Mouse (Mus musculus) frontal cortex, adult 2 months (tissue): ENCODE results near the gene Mgat5. TPM values are rescaled to one million over a fixed set of nuclear protein-coding genes. Genes with fewer than 3 reads are reported as not detected.

Source experiments
- DNase-seq, 2 experiments: peaks; one replicate each; pipeline ENCODE4 v3.0.0; 2022; ENCODE audit warnings: low spot score in 1 of 2; ENCODE audit errors: extremely low spot score in 1 of 2
- polyA plus RNA-seq: library from polyadenylated mRNA; depleted of rRNA; stranded (reverse); fragments of >200 nt; gene quantifications from 2 replicates; pipeline ENCODE4 v1.2.3, GENCODE M21; 2012

Gene Mgat5
- polyA plus RNA-seq, 1 experiment = 36.0 TPM

DNA sequence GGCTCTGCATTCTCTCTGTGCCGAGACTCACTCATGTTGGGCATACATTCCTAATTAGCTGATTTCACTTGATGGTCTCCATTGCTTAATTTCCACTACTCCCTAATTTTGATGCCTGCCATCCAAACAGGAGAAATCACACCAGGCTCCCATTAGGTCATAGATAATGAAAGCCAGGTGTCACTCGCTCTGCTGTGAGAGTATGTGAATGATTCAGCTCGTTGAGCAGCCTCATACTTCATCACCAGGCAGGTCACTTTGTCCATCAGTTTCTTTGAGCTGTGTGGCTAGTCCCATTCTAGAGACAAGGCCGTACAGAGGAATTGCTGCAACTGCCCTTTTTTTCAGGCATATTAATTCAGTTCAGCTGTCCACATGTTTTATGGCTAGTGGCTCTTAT, 167.3 kb downstream of the Mgat5 start:
- DNase-seq = no peak

DNA sequence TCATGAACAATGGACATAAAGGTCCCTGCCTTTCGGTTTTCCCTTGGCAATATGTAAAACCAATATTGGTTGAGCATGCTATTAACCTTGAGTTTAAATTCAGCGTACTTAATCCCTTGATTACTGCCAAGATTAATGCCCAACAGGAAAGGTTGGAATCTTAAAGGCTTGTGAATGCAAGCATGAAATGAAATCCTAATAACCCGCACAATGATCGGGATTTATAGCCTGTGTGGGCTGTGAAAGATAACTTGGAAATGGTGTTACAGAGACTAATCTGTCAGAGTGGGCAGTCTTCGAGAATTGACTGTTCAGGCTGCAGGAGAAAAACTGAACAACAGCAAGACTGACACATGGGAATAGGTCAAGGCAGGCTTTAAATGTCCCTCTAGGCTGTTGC, 168.7 kb downstream of the Mgat5 start:
- no peak for DNase-seq

DNA sequence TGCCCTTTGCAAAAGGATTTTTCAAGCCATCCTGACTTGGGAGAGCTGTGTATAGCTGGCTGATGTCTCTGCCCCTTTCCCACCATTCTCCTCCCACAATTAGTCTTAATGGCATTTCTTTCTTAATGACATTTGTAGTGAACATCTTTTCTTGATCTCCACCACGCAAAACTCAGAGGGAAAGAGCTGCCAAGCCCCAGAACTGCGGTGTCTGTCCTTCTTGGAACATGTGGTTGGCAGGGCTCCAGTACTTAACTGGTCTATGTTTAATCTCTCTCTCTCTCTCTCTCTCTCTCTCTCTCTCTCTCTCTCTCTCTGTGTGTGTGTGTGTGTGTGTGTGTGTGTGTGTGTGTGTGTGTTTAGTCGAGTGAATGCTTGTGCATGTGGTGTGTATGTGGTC, 169.3 kb downstream of the Mgat5 start:
- DNase-seq = no peak

DNA sequence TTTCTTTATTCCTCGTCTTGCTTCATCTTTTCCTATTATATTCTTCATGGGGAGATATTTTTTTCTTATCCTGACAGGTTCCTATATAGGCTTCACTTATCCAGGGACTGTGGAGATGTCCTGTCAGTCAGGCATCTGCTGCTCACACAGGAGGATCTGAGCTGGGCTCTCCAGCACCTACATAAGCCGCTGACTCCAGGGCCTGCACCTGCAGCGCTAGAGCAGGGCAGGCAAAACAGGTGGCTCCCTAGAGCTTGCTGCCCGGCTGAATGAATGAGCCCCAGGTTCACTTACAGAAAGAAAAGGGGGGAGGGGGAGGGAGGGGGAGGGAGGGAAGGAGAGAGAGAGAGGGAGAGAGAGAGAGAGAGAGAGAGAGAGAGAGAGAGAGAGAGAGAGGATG, 175.3 kb downstream of the Mgat5 start:
- no peak for DNase-seq

DNA sequence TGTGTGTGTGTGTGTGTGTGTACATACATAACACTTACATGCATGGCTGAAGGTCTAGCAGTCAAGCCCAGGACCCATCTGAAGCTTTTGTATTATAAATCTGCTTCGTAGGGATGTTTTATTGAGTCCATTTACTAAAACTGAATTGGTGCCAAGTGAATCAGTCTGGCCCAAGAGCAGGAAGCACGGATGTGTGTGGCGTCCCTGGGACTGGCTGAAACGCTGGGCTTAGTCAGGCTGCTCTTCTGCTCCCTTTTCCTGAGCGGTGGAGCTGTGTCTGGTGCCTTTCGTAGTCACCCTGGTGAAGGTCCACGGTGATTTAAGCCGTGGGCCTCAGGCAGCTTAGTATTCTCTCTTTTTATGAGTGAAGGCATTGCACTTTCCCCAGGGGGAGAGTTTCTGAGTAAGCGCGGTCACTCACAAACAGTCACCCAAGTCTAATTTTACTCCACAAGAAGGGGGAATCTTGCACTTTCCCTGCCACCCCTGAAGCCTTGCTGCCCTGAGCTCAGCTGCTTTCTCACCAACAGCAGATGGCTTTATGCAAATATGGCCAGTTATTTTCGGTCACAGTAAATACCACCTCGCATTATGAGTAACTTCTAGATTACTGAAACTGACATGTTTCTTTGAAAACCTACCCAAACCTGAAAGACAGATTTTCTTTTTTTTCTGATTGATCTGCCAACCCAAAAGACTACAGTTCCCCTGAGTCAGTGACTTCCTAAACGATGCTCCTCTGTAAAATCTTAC, 176.1 kb downstream of the Mgat5 start:
- DNase-seq = peak in 1 of 2 experiments; percentile 51

DNA sequence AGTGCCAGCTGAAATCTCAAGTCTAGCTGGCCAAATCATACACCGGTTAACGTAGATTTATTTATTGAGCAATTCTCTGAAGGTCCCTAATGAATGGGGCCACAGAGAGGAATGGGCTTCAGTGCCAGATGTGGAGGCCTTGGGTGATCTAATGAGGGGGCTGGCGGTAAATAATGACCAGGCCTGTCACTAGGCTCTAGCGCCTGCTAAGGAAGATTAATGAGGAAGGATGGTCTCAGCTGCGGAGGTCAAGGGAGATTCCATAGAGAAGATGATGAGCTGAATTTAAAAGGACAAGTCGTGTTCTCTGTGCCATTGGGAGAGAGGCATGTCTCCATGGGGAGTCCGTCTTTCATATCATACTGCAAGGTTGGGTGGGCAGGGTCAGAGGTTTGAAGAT, 178.3 kb downstream of the Mgat5 start:
- no peak for DNase-seq

DNA sequence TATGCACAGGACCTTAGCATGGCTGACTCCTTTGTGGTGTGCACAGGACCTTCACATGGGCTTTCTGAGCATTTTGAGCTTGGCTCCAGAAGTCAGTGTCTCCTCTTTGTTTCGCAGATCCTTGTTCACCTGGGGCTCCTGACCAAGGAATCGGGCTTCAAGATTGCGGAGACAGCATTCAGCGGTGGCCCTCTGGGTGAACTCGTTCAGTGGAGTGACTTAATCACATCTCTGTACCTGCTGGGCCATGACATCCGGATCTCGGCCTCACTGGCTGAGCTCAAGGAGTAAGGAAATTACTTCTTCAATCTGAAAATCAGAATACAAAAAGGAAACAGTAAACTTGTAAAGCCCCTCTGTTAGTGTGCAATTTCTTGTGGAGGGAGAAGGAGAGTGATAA, 182.4 kb downstream of the Mgat5 start:
- DNase-seq = no peak

DNA sequence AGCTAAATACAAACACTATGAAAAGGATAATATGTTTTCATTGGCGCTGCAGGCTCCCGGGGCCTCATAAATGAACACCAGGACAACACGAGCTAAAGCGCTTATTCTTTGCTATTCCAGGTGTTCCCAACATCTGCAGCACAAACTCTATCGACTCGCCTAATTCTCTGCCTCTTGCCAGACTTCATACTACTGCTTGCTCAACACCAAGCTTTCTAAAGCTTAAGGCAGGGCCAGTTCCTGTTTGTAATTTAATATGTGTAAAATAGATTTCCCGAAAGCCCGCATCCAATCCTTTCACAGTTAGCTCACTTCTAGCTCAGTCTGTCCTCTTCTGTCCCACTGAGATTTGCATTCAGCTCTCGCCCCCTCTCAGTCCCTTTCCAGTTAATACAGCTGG, 182.8 kb downstream of the Mgat5 start:
- no peak for DNase-seq

DNA sequence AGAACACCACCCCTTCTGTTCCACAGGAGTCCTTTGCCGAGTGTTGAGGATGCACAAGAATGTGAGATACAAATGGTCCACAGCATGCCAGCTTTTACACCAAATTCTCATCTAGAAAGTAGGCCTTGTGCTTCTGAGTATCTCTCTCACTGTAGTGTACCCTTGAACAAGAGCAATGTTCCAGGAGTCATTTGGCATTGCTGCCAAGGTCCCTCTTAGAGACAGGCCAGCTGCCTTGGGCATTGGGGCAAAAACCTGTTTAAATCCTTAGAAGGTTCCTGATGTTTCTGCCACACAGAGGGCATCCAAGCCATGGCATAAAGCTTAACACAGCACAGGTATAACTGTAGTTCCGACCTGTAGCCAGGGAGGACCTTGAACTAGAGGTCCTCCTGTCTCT, 189.9 kb downstream of the Mgat5 start:
- no peak for DNase-seq

DNA sequence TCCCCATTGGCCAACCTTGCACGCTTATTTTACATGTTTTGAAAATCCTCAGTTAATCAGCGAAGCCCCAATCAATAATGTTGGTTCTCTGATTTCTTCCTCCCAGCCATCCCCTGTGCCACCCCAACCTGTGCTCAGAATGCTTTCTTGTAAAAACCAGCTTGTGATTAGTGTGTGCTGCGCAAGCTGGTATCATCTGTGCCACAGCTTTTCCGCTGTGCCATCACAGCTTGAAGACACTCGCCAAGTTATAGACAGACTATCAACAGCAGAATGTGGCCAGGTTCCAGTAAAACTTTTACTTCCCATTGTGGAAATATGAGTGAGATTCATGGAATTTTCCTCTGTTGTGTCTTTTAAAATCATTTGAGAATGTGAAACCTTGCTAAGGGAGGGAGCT, 190.9 kb downstream of the Mgat5 start:
- no peak for DNase-seq

DNA sequence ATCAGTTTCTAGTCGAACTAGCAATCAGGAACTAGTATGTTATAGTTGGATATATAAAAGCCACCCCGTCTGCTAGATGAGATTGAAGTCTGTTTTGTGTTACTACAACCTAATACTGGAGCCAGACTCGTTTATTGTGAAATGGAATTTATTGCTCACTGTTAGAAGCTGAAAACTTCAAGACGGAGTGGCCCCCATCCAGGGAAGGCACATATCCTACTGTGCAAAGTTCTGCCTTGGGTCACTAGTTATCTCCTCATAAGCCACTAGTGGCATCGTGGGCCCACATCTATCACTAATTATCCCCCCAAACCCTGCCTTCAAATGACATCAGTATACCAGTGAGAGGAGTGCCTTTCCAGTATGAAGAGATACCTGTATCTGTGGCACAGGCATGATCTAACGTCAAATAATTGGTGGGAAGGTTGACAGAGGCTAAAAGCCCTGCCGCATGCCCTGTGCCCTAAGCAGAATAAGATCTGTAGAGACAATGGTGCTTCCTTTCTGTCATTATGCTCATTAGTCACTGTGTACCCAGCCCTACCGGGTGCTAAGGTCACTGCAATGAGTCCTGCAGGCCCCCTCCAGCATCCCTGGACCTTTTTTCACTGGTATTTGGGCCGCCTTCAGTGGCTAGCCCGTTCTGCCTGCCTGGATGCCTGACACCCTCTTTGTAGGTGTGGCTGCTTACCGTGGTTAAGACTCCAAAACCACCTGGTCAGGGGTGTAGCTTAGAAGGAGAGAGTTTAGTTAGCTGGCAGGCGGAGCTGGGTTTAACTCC, 191.9 kb downstream of the Mgat5 start:
- no peak for DNase-seq

DNA sequence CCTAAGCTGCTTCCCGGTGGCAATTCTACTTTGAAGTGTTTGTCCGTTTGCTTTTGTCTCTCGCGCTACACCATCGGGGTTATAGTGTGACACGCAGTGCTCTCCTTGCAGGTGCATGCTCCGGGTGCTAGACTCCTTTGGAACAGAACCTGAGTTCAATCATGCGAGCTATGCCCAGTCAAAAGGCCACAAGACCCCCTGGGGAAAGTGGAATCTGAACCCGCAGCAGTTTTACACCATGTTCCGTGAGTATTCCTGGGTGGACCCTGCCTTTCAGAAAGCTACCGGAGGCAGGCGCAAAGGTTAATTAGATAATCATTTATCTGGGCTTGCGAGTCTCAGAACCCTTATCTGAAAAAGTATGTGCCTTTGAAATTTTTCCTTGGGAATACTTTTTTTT, 192.6 kb downstream of the Mgat5 start:
- no peak for DNase-seq

DNA sequence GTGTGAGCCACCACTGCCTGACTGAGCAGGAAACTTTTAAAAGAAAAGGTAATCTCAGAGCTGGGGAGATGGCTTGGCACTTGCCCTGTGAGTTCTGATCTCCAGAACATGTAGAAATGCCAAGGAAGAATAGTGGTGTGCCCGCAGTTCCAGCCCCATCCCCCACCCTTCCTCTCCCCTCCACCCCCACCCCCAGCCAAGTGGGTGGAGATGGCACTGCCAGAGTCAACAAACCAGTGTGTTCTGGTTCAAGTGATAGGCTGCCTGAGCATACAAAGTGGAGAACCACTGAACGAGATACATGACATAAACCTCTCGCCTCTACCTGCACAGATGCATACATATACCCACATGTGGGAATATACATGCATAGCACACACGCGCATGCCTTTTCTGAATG, 193.4 kb downstream of the Mgat5 start:
- DNase-seq = no peak

DNA sequence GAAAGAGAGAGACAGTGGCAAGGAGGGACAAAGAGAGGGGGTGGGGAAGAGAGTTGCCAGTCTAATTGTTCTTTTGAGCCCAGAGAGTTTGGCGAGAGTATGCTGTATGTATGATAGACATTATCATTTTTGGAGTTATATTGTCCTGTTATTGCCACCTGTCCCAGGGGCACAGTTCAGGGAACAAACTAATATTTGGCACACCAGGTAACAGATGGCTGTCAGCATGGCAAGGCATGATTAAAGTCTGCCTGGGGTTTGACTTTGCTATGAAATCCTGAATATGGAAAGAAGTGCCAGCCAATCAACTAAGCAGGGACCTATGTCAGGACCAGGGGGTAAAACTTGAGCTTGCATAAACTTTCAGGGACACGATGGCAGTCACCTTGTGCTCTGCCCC, 195.4 kb downstream of the Mgat5 start:
- DNase-seq = no peak

DNA sequence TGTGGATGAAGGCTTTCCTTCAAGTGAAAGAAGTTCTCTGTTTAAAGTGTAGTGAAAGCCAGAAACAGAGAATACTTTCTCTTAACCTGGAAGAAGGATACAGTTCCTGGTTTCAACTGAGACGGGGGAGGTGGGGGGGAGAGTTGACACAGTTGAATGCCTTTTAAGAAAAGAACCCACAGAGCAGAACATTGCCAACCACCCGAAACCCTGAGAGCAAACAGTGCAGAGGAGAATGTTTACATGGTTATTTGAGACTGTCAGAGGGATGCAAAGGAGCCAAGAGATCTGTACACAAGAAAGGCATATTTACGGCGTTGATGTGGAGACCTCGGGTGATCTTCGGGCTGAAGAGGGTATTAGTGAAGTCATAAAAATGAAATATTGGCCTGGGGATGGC, 195.9 kb downstream of the Mgat5 start:
- DNase-seq = no peak

DNA sequence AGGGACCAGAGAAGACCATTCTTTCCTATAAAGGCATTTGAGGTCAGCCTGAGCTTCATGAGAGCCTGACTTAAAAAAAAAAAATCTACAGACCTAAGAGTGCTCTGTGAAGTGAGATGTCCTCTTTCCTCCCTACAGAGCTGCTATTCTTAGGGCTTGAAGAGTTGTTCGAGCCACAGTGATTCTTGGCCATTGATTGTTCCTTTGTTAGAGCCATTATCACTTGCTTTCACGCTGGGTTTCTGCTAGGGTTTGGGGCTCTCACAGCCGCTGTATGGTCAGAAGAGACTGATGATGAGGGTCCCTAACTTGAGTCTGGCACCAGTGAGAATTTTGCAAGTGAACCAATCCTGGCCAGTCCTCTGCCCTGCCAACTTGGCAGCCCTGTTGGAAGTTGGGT, 199.8 kb downstream of the Mgat5 start:
- DNase-seq = no peak

DNA sequence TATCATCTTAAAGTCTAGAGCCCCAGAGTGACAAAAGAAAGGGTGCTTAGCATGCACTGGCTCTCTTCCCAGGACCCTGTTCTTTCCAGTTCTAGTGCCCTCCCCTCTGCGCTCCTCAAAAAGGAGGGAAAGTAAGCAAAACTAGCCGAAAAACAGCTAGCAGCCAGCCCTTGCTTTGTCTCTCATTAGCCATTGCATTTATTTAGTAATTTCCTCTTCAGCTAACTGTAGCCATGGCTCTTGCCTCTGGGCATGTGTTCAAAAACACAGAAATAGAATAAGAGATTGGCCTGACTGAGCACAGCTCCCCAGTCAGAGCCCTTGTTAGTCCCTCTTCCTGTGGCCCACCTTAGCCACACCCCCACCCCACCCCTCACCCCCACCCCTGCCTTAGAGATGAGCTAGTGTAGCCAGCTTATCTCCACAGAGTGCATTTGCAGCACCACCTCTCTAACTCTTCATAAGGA, 204.2 kb downstream of the Mgat5 start:
- DNase-seq = no peak

DNA sequence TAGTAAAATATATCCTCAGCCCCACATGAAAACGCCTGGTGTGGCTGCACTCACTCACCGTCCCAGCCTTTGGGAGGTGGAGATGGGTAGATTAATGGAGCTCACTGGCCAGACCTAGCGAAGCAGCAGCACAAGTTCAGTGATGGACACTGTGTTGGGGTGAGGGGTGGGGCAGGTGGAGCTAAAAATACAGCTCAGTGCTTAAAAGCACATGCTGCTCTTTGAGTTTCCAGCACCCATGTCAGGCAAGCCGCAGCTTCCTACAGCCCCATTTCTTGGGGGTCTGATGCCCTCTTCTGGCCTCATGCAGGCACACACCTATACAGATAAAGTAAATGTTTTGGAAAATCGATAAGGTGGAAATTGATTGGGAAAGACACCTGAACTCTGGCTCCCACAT, 204.7 kb downstream of the Mgat5 start:
- no peak for DNase-seq

DNA sequence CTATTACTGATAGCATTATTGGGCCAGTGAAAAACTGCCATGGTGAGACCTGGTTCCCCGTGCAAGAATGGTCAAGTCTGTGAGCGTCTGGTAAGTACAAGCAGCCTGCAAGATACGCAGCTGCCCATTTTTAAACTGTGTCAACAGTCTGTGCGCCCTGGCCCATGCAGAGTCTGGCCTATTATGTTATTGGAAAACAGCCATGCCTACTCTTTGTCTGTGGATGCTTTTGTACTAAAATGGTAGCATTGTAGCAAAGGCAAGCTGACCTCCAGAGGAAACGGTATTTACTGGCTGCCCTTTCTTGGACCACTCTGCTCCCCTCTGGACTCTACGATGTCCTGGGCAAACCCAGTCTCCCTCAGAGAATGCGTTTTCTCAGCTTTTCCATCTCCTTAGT, 209.7 kb downstream of the Mgat5 start:
- DNase-seq = peak in 1 of 2 experiments; percentile 30

DNA sequence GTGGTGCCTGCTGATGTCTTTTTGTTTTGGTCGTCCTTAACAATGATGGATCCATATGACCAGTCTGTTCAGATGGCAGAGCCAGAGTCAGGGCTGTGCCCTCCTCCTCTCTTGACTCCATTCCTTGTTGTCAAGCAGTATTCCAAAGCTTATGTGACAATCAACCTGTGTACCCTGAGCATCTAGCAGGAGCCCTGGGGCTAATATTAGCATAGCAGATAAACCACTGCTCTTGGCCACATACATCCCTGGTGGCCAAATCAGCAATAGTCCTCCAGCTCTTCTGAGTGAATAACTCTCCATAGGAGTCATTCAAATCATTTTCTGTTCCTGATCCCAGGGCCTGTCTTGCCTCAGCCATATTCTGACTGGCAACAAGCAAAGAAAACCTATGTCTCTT, 211.1 kb downstream of the Mgat5 start:
- DNase-seq = no peak

DNA sequence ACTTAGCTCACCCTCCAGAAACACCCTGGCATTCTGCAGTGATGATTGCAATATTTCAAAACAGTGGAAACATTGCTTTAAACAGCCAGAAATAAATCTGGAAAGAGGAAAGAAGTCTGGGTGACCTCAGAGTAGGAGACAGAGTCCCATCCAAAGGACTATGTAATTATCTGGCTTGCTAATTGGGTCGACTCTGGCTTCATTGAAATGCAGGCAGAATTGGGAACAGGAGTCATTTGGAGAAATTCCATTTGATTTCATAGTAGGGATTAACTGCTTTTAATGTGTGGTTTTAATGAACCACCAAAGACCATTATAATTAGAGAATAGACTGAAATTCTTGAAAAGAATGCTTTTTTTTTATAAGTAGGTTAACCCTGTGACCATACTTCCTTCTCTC, 212.2 kb downstream of the Mgat5 start:
- no peak for DNase-seq

DNA sequence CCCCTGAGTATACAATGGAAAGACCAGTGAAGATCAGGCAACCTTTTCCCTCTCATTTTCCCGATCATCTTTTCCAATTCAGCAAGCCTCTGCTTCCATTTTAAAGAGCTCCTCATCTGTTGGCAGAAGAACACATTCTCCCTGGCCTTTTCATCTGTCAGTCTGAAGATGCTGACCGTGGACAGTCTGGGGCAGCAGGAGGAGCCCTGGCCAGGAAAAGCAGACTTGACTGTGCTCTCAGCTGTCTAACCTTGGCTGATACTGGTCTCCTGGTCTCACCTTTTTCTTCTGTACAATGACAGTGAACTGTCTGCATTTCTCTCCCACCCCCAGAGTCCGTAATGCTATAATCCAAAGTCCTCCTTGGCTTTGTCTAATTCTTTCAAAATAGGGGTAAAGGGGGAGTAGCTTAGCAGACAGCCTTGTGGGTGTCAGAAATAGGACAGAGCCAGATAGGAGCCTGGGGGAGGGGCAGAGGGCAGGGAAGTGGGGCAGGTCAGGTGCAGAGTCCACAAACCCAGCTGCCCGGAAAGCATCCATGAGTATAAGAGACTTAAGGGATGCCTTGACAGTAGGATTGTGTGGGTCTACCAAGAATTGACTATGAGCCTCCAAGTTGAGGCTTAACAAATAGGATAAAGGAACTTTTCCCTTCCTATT, 214.2 kb downstream of the Mgat5 start:
- no peak for DNase-seq
